Mouse (Mus musculus) mammary gland, adult 2 months (tissue): ENCODE results near the gene Gm49340. TPM values are rescaled to one million over a fixed set of nuclear protein-coding genes. Genes with fewer than 3 reads are reported as not detected.

Source experiments
- polyA plus RNA-seq: library from polyadenylated mRNA; depleted of rRNA; stranded (reverse); fragments of >200 nt; gene quantifications from 2 replicates; pipeline ENCODE4 v1.2.3, GENCODE M21; 2012; ENCODE audit warnings: low replicate concordance; rRNA removed

Gene Gm49340
- 0.14 TPM in 1 of 2 replicates, not detected in the other for polyA plus RNA-seq

DNA sequence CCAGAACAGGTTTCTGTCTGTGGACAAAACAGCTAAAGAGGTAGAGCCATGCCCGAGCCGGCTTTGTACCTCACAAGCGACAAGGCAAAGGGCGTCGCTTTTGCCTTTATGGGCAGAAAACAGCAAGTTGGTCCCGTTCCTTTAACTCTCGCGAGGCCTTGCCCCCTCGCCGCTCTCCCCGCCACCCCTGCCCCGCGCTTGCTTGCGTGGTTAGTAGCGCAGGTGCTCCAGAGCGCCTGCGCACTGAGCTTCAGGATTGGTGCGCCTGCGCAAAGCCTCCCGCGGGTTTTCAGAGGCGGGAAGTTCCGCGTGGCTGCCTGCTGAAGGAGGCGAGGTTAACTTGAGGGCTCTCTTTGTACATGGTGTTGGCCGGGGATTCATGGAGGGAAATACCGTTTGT lies at the start of gene Gm49340, which contains the start of the genes Aspa and Spata22:
TSS of gene Gm49340 (plus strand) at position 300 of the 400 bp plus-strand sequence.
TSS of gene Aspa (minus strand) at position 155 of the 400 bp plus-strand sequence.
TSS of gene Spata22 (plus strand) at position 300 of the 400 bp plus-strand sequence.

DNA sequence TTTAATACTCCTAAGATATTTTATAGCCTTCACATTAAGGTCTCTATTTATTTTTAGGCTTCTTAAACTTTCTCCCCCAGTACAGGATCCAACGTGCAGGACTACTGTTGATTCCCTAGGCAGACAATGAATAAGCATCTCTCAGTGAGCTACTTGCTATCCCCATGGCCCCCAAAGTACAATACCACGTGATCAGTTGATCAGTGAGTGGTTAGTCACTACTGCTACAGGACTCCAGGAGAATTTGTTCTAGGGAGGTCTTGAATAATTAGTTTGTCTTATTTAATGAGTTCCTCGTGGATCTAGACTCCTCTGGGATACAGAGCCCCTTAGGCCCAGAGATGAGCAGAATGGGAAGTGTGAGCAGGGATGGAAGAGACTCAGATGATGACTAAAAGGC lies 20.9 kb downstream of the Gm49340 start, which contains the start of gene Olfr20:
TSS of gene Olfr20 (plus strand) at position 301 of the 400 bp plus-strand sequence.

GRCm38 (mm10) chr11:73370946-73371345 lies 41.4 kb downstream of the Gm49340 start, which contains the start of gene Olfr376:
TSS of gene Olfr376 (plus strand) at chr11:73371246.

DNA sequence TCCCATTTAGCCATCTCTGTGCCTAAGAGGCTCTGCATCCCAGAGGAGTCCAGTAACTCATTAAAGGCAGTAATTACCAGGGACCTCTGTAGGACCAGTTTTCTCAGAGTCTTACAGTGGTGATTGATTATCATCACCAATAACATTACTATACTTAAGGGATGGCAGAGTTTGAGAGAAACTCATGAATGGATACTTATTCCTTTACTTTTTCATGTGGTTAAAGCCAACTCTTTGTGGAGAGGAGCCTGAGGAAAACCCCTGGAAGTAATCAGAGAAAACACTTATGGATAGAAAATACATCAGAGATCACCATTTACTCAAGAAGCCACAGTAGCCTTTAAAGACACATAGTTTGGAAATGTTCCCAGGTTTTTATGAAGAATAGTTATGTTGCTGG lies 70.0 kb downstream of the Gm49340 start, which contains the start of gene Olfr1:
TSS of gene Olfr1 (minus strand) at position 101 of the 400 bp plus-strand sequence.

Other genes with a start within 250 kb of the Gm49340 start
- 7.1 and 11.7 TPM in 2 replicates for gene Itgae, start 239.2 kb upstream of the Gm49340 start, polyA plus RNA-seq
- 0.49 and 2.0 TPM in 2 replicates for gene Haspin, start 191.4 kb upstream of the Gm49340 start, polyA plus RNA-seq
- 7.5 and 13.0 TPM in 2 replicates for gene P2rx5, start 169.3 kb upstream of the Gm49340 start, polyA plus RNA-seq
- gene Emc6, start 152.7 kb upstream of the Gm49340 start, polyA plus RNA-seq, result 72.3 and 114 TPM in 2 replicates
- 88.4 and 134 TPM in 2 replicates for gene Tax1bp3, start 152.7 kb upstream of the Gm49340 start, polyA plus RNA-seq
- 23.6 and 41.4 TPM in 2 replicates for gene Ctns, start 130.7 kb upstream of the Gm49340 start, polyA plus RNA-seq
- 13.1 and 13.7 TPM in 2 replicates for gene Shpk, start 130.3 kb upstream of the Gm49340 start, polyA plus RNA-seq
- 5.1 and 10.4 TPM in 2 replicates for gene Trpv1, start 95.4 kb upstream of the Gm49340 start, polyA plus RNA-seq
- 0.23 and 0.47 TPM in 2 replicates for gene Trpv3, start 62.4 kb upstream of the Gm49340 start, polyA plus RNA-seq
- gene Aspa, start 145 bp upstream of the Gm49340 start, polyA plus RNA-seq, result 4.0 and 17.4 TPM in 2 replicates
- 0.53 TPM in 1 of 2 replicates, not detected in the other for gene Spata22, start within 50 bp of the Gm49340 start, polyA plus RNA-seq
- 0.53 and 0.99 TPM in 2 replicates for gene Olfr20, start 21.0 kb downstream of the Gm49340 start, polyA plus RNA-seq
- gene Olfr376, start 41.5 kb downstream of the Gm49340 start, polyA plus RNA-seq, result not detected in 2 replicates
- gene Olfr1, start 69.9 kb downstream of the Gm49340 start, polyA plus RNA-seq, result not detected in 2 replicates
- not detected in 2 replicates for gene Olfr378, start 98.7 kb downstream of the Gm49340 start, polyA plus RNA-seq
- gene Olfr380, start 127.8 kb downstream of the Gm49340 start, polyA plus RNA-seq, result not detected in 2 replicates
- gene Olfr381, start 161.9 kb downstream of the Gm49340 start, polyA plus RNA-seq, result not detected in 2 replicates
- not detected in 2 replicates for gene Olfr382, start 187.5 kb downstream of the Gm49340 start, polyA plus RNA-seq